Mouse (Mus musculus) limb, embryonic 11.5 days (tissue): ENCODE results near the gene Osbpl10. TPM values are rescaled to one million over a fixed set of nuclear protein-coding genes. Genes with fewer than 3 reads are reported as not detected.

Source experiments
- ATAC-seq: fragments of 200-750 bp; cut with Nextera tagmentation; 2 replicates; pipeline ENCODE4 v1.8.0; 2017; ENCODE audit warnings: low read depth; ENCODE audit not compliant: insufficient number of reproducible peaks, low FRiP score, low TSS enrichment
- DNase-seq: peaks from one replicate; pipeline ENCODE4 v3.0.0-alpha.2; 2015; ENCODE audit warnings: low spot score
- H3K27ac ChIP-seq: fragments of 300-500 bp; sonication (generic); replicated peaks from 2 replicates; pipeline ENCODE4 v1.5.1; 2014; ENCODE audit warnings: low read depth, mild to moderate bottlenecking, low read length
- H3K27me3 ChIP-seq: fragments of 300-500 bp; sonication (generic); 2 replicates; pipeline ENCODE4 v1.6.1; 2014; ENCODE audit warnings: mild to moderate bottlenecking, low read length, mixed read lengths; ENCODE audit not compliant: control insufficient read depth, insufficient read depth
- H3K36me3 ChIP-seq: fragments of 300-500 bp; sonication (generic); 2 replicates; pipeline ENCODE4 v1.6.1; 2014; ENCODE audit warnings: mild to moderate bottlenecking, low read length, moderate library complexity, mixed read lengths; ENCODE audit not compliant: control insufficient read depth, insufficient read depth
- H3K4me1 ChIP-seq: fragments of 300-500 bp; sonication (generic); 2 replicates; pipeline ENCODE4 v1.6.1; 2014; ENCODE audit warnings: low read length, mixed read lengths; ENCODE audit not compliant: control insufficient read depth, insufficient read depth
- H3K4me2 ChIP-seq: fragments of 300-500 bp; sonication (generic); 2 replicates; pipeline ENCODE4 v1.6.1; 2014; ENCODE audit warnings: low read depth, mild to moderate bottlenecking, moderate library complexity; ENCODE audit not compliant: severe bottlenecking
- H3K4me3 ChIP-seq: fragments of 300-500 bp; sonication (generic); 2 replicates; pipeline ENCODE4 v1.5.1; 2014; ENCODE audit warnings: low read depth, low read length
- H3K9ac ChIP-seq: fragments of 300-500 bp; sonication (generic); 2 replicates; pipeline ENCODE4 v1.6.1; 2014; ENCODE audit warnings: mild to moderate bottlenecking, low read length
- H3K9me3 ChIP-seq: fragments of 300-500 bp; sonication (generic); 2 replicates; pipeline ENCODE4 v1.6.1; 2016; ENCODE audit warnings: low read length; ENCODE audit not compliant: control insufficient read depth
- WGBS: fragments of 180-500 bp; shearing (Covaris S2); extraction: QIAGEN DNeasy Blood & Tissue Kit; methylation state at CpG from one replicate; pipeline ENCODE4 v1.1.7; 2014; 5-methylcytosine and 5-hydroxymethylcytosine counted together
- polyA plus RNA-seq: library from polyadenylated mRNA; unstranded; fragments of >200 nt; fragmentation: Nextera tagmentation; extraction: Ambion mirVana; gene quantifications from 2 replicates; pipeline ENCODE4 v1.2.1, GENCODE M21; 2014

Osbpl10 gene
- polyA plus RNA-seq, 1 experiment from 2014 or later = 1.3 TPM

DNA sequence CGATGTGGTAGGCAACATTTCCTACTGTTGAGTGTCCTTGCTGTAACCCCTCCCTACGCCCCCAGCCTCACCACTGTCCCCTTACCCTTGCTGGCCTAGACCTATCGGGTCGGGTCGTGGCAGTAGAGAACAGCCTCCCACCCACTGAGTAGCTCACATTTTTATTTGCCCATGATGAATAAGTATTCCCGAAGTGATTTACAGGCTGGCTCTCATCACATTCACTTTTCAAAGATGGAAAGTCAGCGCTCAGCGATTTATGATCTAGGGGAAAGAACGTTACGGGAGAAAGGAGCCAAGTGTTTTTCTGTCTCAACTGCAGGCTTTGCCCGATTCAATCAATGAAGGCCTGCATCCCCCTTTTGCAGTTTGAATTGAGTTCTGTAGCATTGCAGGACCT lies 208.0 kb downstream of the Osbpl10 start:
- Histone ChIP-seq H3K9ac (no peak overlapping the region), H3K9me3 (no peaks in the 10 kb centered on the region), H3K4me3 (no peak overlapping the region), H3K27me3 (no peaks in the 10 kb centered on the region), H3K27ac (no peak overlapping the region), H3K36me3 (no peaks in the 10 kb centered on the region), H3K4me2 (no peak overlapping the region), H3K4me1 (0 out of 2 replicates have a peak, but pooled peaks cover 2% of the 10 kb centered on the region)
- 51% methylated on average over 11 of the region's 11 CpGs for WGBS
- ATAC-seq (no peak), DNase-seq (no peak)

DNA sequence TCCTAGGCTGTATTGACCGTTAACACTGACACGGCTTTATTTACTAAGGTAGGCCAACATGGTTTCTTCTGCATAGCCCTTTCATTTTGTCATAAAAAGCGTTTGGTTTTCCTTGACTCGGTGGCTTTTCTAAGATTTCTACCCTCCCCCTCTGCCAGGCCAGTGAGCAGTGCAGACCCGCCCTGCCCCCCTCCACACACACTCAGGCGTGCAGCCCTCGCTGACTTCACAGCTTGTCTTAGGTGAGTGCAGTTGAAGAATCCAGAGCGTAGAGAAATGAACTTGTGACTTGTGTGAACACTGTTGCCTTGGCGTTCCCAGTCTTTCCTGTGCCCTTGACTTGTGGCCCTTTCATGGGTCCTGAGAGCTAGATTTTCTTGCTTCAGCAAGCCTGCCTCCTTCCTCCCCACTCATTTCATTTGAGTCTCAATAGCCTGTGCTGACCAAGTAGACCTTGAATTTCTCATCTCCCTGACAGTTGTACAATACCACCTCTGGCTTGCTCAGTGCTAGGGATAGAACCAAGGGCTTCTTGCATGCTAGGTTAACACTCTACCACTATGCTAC lies 212.1 kb downstream of the Osbpl10 start:
- Histone ChIP-seq H3K36me3 (no peaks in the 10 kb centered on the region), H3K9me3 (no peaks in the 10 kb centered on the region), H3K4me3 (no peak overlapping the region), H3K27me3 (no peaks in the 10 kb centered on the region), H3K9ac (no peak overlapping the region), H3K4me2 (no peak overlapping the region), H3K4me1 (0 out of 2 replicates have a peak, but pooled peaks cover 2% of the 10 kb centered on the region), H3K27ac (no peak overlapping the region)
- DNase-seq (peak; percentile 34), ATAC-seq (no peak)
- WGBS = 42% methylated on average over 9 of the region's 9 CpGs

GRCm38 (mm10) chr9:115192890-115193289 lies 214.5 kb downstream of the Osbpl10 start:
- Histone ChIP-seq H3K9ac (no peak overlapping the region), H3K27ac (no peak overlapping the region), H3K4me1 (no peaks in the 10 kb centered on the region), H3K9me3 (no peaks in the 10 kb centered on the region), H3K4me2 (no peak overlapping the region), H3K4me3 (no peak overlapping the region), H3K36me3 (no peaks in the 10 kb centered on the region), H3K27me3 (no peaks in the 10 kb centered on the region)
- ATAC-seq = no peak
- no peak for DNase-seq
- 78% methylated on average over 3 of the region's 3 CpGs for WGBS

DNA sequence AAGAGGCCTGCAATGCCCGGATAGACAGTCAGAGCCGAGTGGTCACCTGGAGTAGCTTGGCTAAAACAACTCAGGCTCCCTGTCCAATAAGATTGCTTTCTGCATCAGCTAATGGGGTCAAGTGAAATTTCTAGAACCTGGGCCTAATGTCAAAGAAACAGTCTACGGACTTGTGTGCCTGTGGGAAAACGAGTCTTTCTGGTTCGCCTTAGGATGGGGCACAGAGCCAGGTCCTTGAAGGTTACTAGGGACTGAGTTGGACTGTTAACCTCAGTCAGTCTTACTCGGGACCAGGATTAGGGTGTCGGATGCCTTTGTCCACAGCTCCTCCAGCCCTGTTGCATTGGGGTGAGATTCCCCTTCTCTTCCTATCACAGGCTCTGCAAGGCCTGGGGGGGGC lies 218.7 kb downstream of the Osbpl10 start:
- no peak for ATAC-seq
- no peak overlapping the region for H3K4me2 ChIP-seq
- H3K27ac ChIP-seq = no peak overlapping the region
- no peaks in the 10 kb centered on the region for H3K9me3 ChIP-seq
- H3K4me3 ChIP-seq = no peak overlapping the region
- no peaks in the 10 kb centered on the region for H3K4me1 ChIP-seq
- H3K27me3 ChIP-seq = no peaks in the 10 kb centered on the region
- H3K9ac ChIP-seq = no peak overlapping the region
- no peak for DNase-seq
- WGBS = 79% methylated on average over 7 of the region's 7 CpGs
- H3K36me3 ChIP-seq = no peaks in the 10 kb centered on the region

- Histone ChIP-seq H3K9ac (no peak overlapping the region), H3K4me3 (no peak overlapping the region), H3K4me2 (no peak overlapping the region), H3K4me1 (peaks cover 7% of the 10 kb centered on the region; the same call in 1 of the 2 replicates), H3K9me3 (no peaks in the 10 kb centered on the region), H3K27me3 (no peaks in the 10 kb centered on the region), H3K36me3 (no peaks in the 10 kb centered on the region), H3K27ac (no peak overlapping the region)
- ATAC-seq = no peak
- WGBS = 91% methylated on average over 15 of the region's 15 CpGs
- no peak for DNase-seq
Observed at GRCm38 (mm10) chr9:115200166-115200862, 221.9 kb downstream of the Osbpl10 start.

- no peak for ATAC-seq
- H3K9me3 ChIP-seq = no peaks in the 10 kb centered on the region
- no peak overlapping the region for H3K4me2 ChIP-seq
- 83% methylated on average over 6 of the region's 6 CpGs for WGBS
- no peaks in the 10 kb centered on the region for H3K36me3 ChIP-seq
- peaks cover 11% of the 10 kb centered on the region for H3K4me1 ChIP-seq
- no peak overlapping the region for H3K27ac ChIP-seq
- no peak overlapping the region for H3K4me3 ChIP-seq
- H3K9ac ChIP-seq = no peak overlapping the region
- no peaks in the 10 kb centered on the region for H3K27me3 ChIP-seq
- DNase-seq = no peak
Observed at GRCm38 (mm10) chr9:115201264-115201663, 222.9 kb downstream of the Osbpl10 start.

GRCm38 (mm10) chr9:115203136-115203535 lies 224.8 kb downstream of the Osbpl10 start:
- H3K36me3 ChIP-seq = no peaks in the 10 kb centered on the region
- ATAC-seq (no peak), DNase-seq (no peak)
- no peak overlapping the region for H3K9ac ChIP-seq
- H3K9me3 ChIP-seq = no peaks in the 10 kb centered on the region
- H3K4me3 ChIP-seq = no peak overlapping the region
- H3K27me3 ChIP-seq = no peaks in the 10 kb centered on the region
- WGBS = 66% methylated on average over 6 of the region's 6 CpGs
- H3K4me2 ChIP-seq = no peak overlapping the region
- peaks cover 11% of the 10 kb centered on the region for H3K4me1 ChIP-seq
- H3K27ac ChIP-seq = no peak overlapping the region

DNA sequence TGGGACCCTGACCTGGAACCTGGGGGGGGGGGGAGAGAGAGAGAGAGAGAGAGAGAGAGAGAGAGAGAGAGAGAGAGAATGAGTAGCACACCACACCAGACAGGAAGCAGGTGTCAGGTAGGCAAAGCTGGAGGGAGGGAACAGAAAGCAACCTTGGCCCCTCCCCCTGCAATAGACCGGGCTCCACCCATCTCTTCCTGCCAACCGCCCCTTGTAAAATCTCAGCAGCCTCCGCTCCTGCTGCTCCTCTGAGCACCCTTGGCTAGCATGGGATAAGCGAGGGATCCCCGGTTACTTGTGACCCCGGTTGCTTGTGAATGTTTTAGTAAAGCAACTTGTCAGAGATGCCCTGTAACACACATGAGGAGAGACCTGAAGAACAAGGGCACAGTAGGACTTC lies 227.1 kb downstream of the Osbpl10 start:
- no peak overlapping the region for H3K27ac ChIP-seq
- peaks cover 11% of the 10 kb centered on the region for H3K4me1 ChIP-seq
- no peaks in the 10 kb centered on the region for H3K9me3 ChIP-seq
- ATAC-seq = peak; percentile 55; the same call in 1 of the 2 replicates
- H3K9ac ChIP-seq = no peak overlapping the region
- no peaks in the 10 kb centered on the region for H3K36me3 ChIP-seq
- H3K27me3 ChIP-seq = no peaks in the 10 kb centered on the region
- WGBS = 4% methylated on average over 6 of the region's 6 CpGs
- peak overlapping the region; percentile 29; the same call in 1 of the 2 replicates for H3K4me2 ChIP-seq
- DNase-seq = peak; percentile 57
- peak overlapping the region; percentile 5; the same call in 1 of the 2 replicates for H3K4me3 ChIP-seq
